25 mouse cellular contexts compared by ENCODE assay signal in genomic region chr5:30126756-30127155, GRCm38 (mm10). TPM values are rescaled to one million over a fixed set of nuclear protein-coding genes. Genes with fewer than 3 reads are reported as not detected.
DNase-seq lines count a peak whose midpoint lies in the region; ATAC-seq and TF ChIP-seq lines count a peak whose summit lies in the region.
"Had no signal": no experiment of that assay in that cellular context is flagged by ENCODE, and none has a peak within 500 bp of the region (broad histone marks: within the 10 kb centered on the region; RNA-seq: fewer than 3 reads in every experiment).

No protein-coding gene starts in this region.

- H3K4me3 ChIP-seq in gastrocnemius, adult 2 months = no peak overlapping the region
- H3K4me3 ChIP-seq in brown adipose tissue, adult 24 weeks (ENCODE audit: insufficient read depth, low read depth, low read length) = no peak overlapping the region
- no peak overlapping the region for H3K4me3 ChIP-seq in heart, embryonic 11.5 days (ENCODE audit: low read depth, low read length)
- H3K4me3 ChIP-seq: forebrain, embryonic 12.5 days; hindbrain, embryonic 10.5 days; left cerebral cortex, adult 2 months; liver, embryonic 12.5 days; neural tube, embryonic 12.5 days had no signal

- no peak overlapping the region for H3K9ac ChIP-seq in heart, embryonic 11.5 days (ENCODE audit: low read depth, low read length)
- H3K9ac ChIP-seq: forebrain, embryonic 12.5 days; liver, embryonic 12.5 days; neural tube, embryonic 12.5 days had no signal

- no peak for TF ChIP-seq CTCF in gastrocnemius, adult 2 months (IDR thresholded peaks at IDR 0.05)

- 0 out of 2 replicates have a peak, but pooled peaks cover 2% of the 10 kb centered on the region for H3K4me1 ChIP-seq in brown adipose tissue, adult 24 weeks (ENCODE audit: control insufficient read depth, insufficient read depth, insufficient read length, low read length)
- H3K4me1 ChIP-seq in heart, embryonic 11.5 days (ENCODE audit: control insufficient read depth, insufficient read depth, low read length) = no peaks in the 10 kb centered on the region
- H3K4me1 ChIP-seq: forebrain, embryonic 12.5 days; hindbrain, embryonic 10.5 days; liver, embryonic 12.5 days; neural tube, embryonic 12.5 days had no signal

- H3K27me3 ChIP-seq in heart, embryonic 11.5 days (ENCODE audit: control insufficient read depth, insufficient read depth, low read length) = no peaks in the 10 kb centered on the region
- H3K27me3 ChIP-seq: forebrain, embryonic 12.5 days; liver, embryonic 12.5 days; neural tube, embryonic 12.5 days had no signal

- intact Hi-C loops in gastrocnemius, adult 2 months (cut with DNase I) = no loop called here

- no peak overlapping the region for H3K4me2 ChIP-seq in heart, embryonic 11.5 days
- H3K4me2 ChIP-seq: forebrain, embryonic 12.5 days; liver, embryonic 12.5 days; neural tube, embryonic 12.5 days had no signal

- no peaks in the 10 kb centered on the region for H3K9me3 ChIP-seq in heart, embryonic 11.5 days (replicated peaks; ENCODE audit: control insufficient read depth, low read length)
- H3K9me3 ChIP-seq: forebrain, embryonic 12.5 days; hindbrain, embryonic 10.5 days; liver, embryonic 12.5 days; neural tube, embryonic 12.5 days had no signal

- H3K36me3 ChIP-seq in heart, embryonic 11.5 days (ENCODE audit: control insufficient read depth, insufficient read depth, low read length) = peaks cover 53% of the 10 kb centered on the region

- 78% methylated on average over 7 of the region's 7 CpGs for WGBS in heart, embryonic 11.5 days (ENCODE audit: insufficient replicate concordance)

- no peak for DNase-seq in gastrocnemius, adult 2 months
- DNase-seq in gastrocnemius, adult 8-10 months (ENCODE audit: low spot score in 2 of 2) = no peak
- peak; percentile 92 for DNase-seq in 3T3-L1 (ENCODE audit: low read depth, low spot score)
- DNase-seq in adipocyte (ENCODE audit: low spot score) = peak; percentile 37
- DNase-seq in right cerebral cortex, postnatal 4 days = no peak
- no peak for DNase-seq in thymus, postnatal 0 days (ENCODE audit: low spot score)
- DNase-seq: cerebellum, adult 2 months; gastrocnemius, postnatal 14 days; kidney, adult 2 months; kidney, postnatal 25 days; left cerebral cortex, postnatal 4 days; lung, adult 2 months; lung, postnatal 36 days; right cerebral cortex, adult 18-20 months had no signal

- ATAC-seq in heart, embryonic 11.5 days (replicated peaks; ENCODE audit: insufficient number of reproducible peaks, low FRiP score, low TSS enrichment) = no peak
- ATAC-seq: activated CD4-positive, CD25-positive, alpha-beta regulatory T cell, adult 4 months; liver, embryonic 12.5 days had no signal

- H3K27ac ChIP-seq in gastrocnemius, adult 2 months = peak overlapping the region; percentile 3; the same call in 1 of the 2 replicates
- H3K27ac ChIP-seq in brown adipose tissue, adult 24 weeks (replicated peaks; ENCODE audit: low read depth, low read length) = peak overlapping the region; percentile 54
- H3K27ac ChIP-seq in heart, embryonic 11.5 days (ENCODE audit: low read depth, low read length) = no peak overlapping the region
- H3K27ac ChIP-seq: forebrain, embryonic 12.5 days; hindbrain, embryonic 10.5 days; left cerebral cortex, adult 2 months; liver, embryonic 12.5 days; neural tube, embryonic 12.5 days had no signal

RNA-seq across cellular contexts. Expression of gene 3110082J24Rik, which starts 20.9 kb away (rescaled TPM):
- not detected for total RNA-seq in gastrocnemius, adult 2 months (2021)
- total RNA-seq in gastrocnemius, adult 8-10 months (2022) = not detected
- not detected in 2 replicates for polyA plus RNA-seq in brown adipose tissue, adult 24 weeks (2012; ENCODE audit: insufficient read depth, insufficient read length, missing spikeins)
- polyA plus RNA-seq in heart, embryonic 11.5 days (2014; fragmentation: Nextera tagmentation; extraction: Ambion mirVana) = not detected in 2 replicates
- not detected in 2 replicates for polyA plus RNA-seq in thymus, postnatal 0 days (2015; fragmentation: Nextera tagmentation; extraction: Ambion mirVana)
- total RNA-seq: gastrocnemius, postnatal 14 days; heart, adult 8-10 months; megakaryocyte-erythroid progenitor cell, adult 5-6 weeks had no signal
- polyA plus RNA-seq: activated CD4-positive, CD25-positive, alpha-beta regulatory T cell, adult 4 months; heart, postnatal 0 days; kidney, adult 2 months; liver, embryonic 12.5 days; lung, adult 2 months had no signal

RNA-seq across cellular contexts. Expression of gene Garem2, which starts 21.8 kb away (rescaled TPM):
- not detected for total RNA-seq in gastrocnemius, adult 2 months (2021)
- total RNA-seq in gastrocnemius, adult 8-10 months (2022) = not detected
- polyA plus RNA-seq in brown adipose tissue, adult 24 weeks (2012; ENCODE audit: insufficient read depth, insufficient read length, missing spikeins) = not detected in 2 replicates
- polyA plus RNA-seq in heart, embryonic 11.5 days (2014; fragmentation: Nextera tagmentation; extraction: Ambion mirVana) = 0.21 and 0.23 TPM in 2 replicates
- 0.05 and 0.09 TPM in 2 replicates for polyA plus RNA-seq in thymus, postnatal 0 days (2015; fragmentation: Nextera tagmentation; extraction: Ambion mirVana)
- polyA plus RNA-seq: activated CD4-positive, CD25-positive, alpha-beta regulatory T cell, adult 4 months had no signal

RNA-seq across cellular contexts. Expression of gene Hadha, which starts 28.2 kb away (rescaled TPM):
- 100 to 1,000 TPM; 261 to 470 TPM for total RNA-seq in gastrocnemius, adult 2 months (2021)
- 100 to 1,000 TPM; 282 to 349 (median 303) TPM for total RNA-seq in gastrocnemius, adult 8-10 months (2022)
- 1,889 and 2,102 TPM in 2 replicates for polyA plus RNA-seq in brown adipose tissue, adult 24 weeks (2012; ENCODE audit: insufficient read depth, insufficient read length, missing spikeins)
- polyA plus RNA-seq in heart, embryonic 11.5 days (2014; fragmentation: Nextera tagmentation; extraction: Ambion mirVana) = 129 and 172 TPM in 2 replicates
- polyA plus RNA-seq in thymus, postnatal 0 days (2015; fragmentation: Nextera tagmentation; extraction: Ambion mirVana) = 111 and 124 TPM in 2 replicates

RNA-seq across cellular contexts. Expression of gene Hadhb, which starts 28.3 kb away (rescaled TPM):
- 100 to 1,000 TPM; 340 to 569 TPM for total RNA-seq in gastrocnemius, adult 2 months (2021)
- 100 to 1,000 TPM; 363 to 499 (median 389) TPM for total RNA-seq in gastrocnemius, adult 8-10 months (2022)
- 4,023 and 4,386 TPM in 2 replicates for polyA plus RNA-seq in brown adipose tissue, adult 24 weeks (2012; ENCODE audit: insufficient read depth, insufficient read length, missing spikeins)
- 268 and 306 TPM in 2 replicates for polyA plus RNA-seq in heart, embryonic 11.5 days (2014; fragmentation: Nextera tagmentation; extraction: Ambion mirVana)
- polyA plus RNA-seq in thymus, postnatal 0 days (2015; fragmentation: Nextera tagmentation; extraction: Ambion mirVana) = 182 and 193 TPM in 2 replicates

RNA-seq across cellular contexts. Expression of gene Tyms, which starts 53.3 kb away (rescaled TPM):
- 1 to 10 TPM; 1.7 to 2.0 TPM for total RNA-seq in gastrocnemius, adult 2 months (2021)
- 1 to 10 TPM in 1 of 4 experiments, under 1 TPM in 3; 0.51 to 1.0 (median 0.71) TPM for total RNA-seq in gastrocnemius, adult 8-10 months (2022)
- 5.2 and 8.3 TPM in 2 replicates for polyA plus RNA-seq in brown adipose tissue, adult 24 weeks (2012; ENCODE audit: insufficient read depth, insufficient read length, missing spikeins)
- 158 and 173 TPM in 2 replicates for polyA plus RNA-seq in heart, embryonic 11.5 days (2014; fragmentation: Nextera tagmentation; extraction: Ambion mirVana)
- polyA plus RNA-seq in thymus, postnatal 0 days (2015; fragmentation: Nextera tagmentation; extraction: Ambion mirVana) = 292 and 327 TPM in 2 replicates

Comparison
In these comparisons a context has a peak if more than half of its experiments do, and no peak if none do; other contexts are left out.
1. DNase-seq: peak in 3T3-L1 (single experiment) and adipocyte (single experiment); none in gastrocnemius, adult 2 months (single experiment), gastrocnemius, adult 8-10 months (0 of 2), right cerebral cortex, postnatal 4 days (single experiment) and thymus, postnatal 0 days (single experiment).
2. RNA of gene Hadha, which starts 28.2 kb away (polyA plus RNA-seq): 1,889 to 2,102 TPM in brown adipose tissue, adult 24 weeks; 129 to 172 TPM in heart, embryonic 11.5 days and 111 to 124 TPM in thymus, postnatal 0 days; every median in the first group is over 10 times any median in the second.